Mouse (Mus musculus): ENCODE results near the gene Pard6b. TPM values are rescaled to one million over a fixed set of nuclear protein-coding genes. Genes with fewer than 3 reads are reported as not detected.
A peak's percentile ranks its signal among the peaks of the same experiment; 100 is the strongest.

The Pard6b gene
- polyA plus RNA-seq, 1 experiment from 2014 or later, result 47.2 TPM

GRCm38 (mm10) chr2:168111902-168112301 is 31.1 kb downstream of the Pard6b start:
- Histone ChIP-seq H3K4me2 (replicated peaks; ENCODE audit: low read depth, low read length) (no peak overlapping the region), H3K4me3 (ENCODE audit: low read depth, low read length) (no peak overlapping the region), H3K36me3 (ENCODE audit: insufficient read depth, low read length) (no peaks in the 10 kb centered on the region), H3K9me3 (ENCODE audit: low read length) (no peaks in the 10 kb centered on the region), H3K9ac (replicated peaks; ENCODE audit: low read depth) (no peak overlapping the region), H3K27me3 (replicated peaks; ENCODE audit: insufficient read depth, low read length) (no peaks in the 10 kb centered on the region), H3K27ac (ENCODE audit: low read length) (no peak overlapping the region), H3K4me1 (ENCODE audit: insufficient read depth, low read depth, low read length) (0 out of 2 replicates have a peak, but pooled peaks cover 1% of the 10 kb centered on the region)
- DNase-seq (ENCODE audit: low spot score) (peak; percentile 57), ATAC-seq (peak; percentile 12; the same call in 1 of the 2 replicates)
- WGBS, result 5% methylated on average over 7 of the region's 7 CpGs
- TF ChIP-seq CTCF (IDR thresholded peaks at IDR 0.05) (peak; percentile 93), EP300 (IDR thresholded peaks at IDR 0.05) (no peak)

- no peaks in the 10 kb centered on the region for H3K9me3 ChIP-seq (ENCODE audit: low read length)
- no peaks in the 10 kb centered on the region for H3K27me3 ChIP-seq (replicated peaks; ENCODE audit: insufficient read depth, low read length)
- no peaks in the 10 kb centered on the region for H3K4me1 ChIP-seq (ENCODE audit: insufficient read depth, low read depth, low read length)
- DNase-seq (ENCODE audit: low spot score) (no peak), ATAC-seq (no peak)
- no peak overlapping the region for H3K9ac ChIP-seq (replicated peaks; ENCODE audit: low read depth)
- no peak overlapping the region for H3K4me3 ChIP-seq (ENCODE audit: low read depth, low read length)
- WGBS, result 83% methylated on average over 9 of the region's 9 CpGs
- no peak overlapping the region for H3K27ac ChIP-seq (ENCODE audit: low read length)
- TF ChIP-seq EP300 (IDR thresholded peaks at IDR 0.05) (no peak), CTCF (IDR thresholded peaks at IDR 0.05) (no peak)
- no peak overlapping the region for H3K4me2 ChIP-seq (replicated peaks; ENCODE audit: low read depth, low read length)
- H3K36me3 ChIP-seq (ENCODE audit: insufficient read depth, low read length), result no peaks in the 10 kb centered on the region
These were observed 32.5 kb downstream of the Pard6b start for GRCm38 (mm10) chr2:168113263-168113662.

GRCm38 (mm10) chr2:168113692-168114091 is 32.9 kb downstream of the Pard6b start:
- TF ChIP-seq CTCF (IDR thresholded peaks at IDR 0.05), result peak; percentile 37
- TF ChIP-seq EP300 (IDR thresholded peaks at IDR 0.05), result no peak
- DNase-seq (ENCODE audit: low spot score) (no peak), ATAC-seq (no peak)
- H3K9me3 ChIP-seq (ENCODE audit: low read length), result no peaks in the 10 kb centered on the region
- no peaks in the 10 kb centered on the region for H3K36me3 ChIP-seq (ENCODE audit: insufficient read depth, low read length)
- no peaks in the 10 kb centered on the region for H3K27me3 ChIP-seq (replicated peaks; ENCODE audit: insufficient read depth, low read length)
- H3K4me2 ChIP-seq (replicated peaks; ENCODE audit: low read depth, low read length), result no peak overlapping the region
- H3K27ac ChIP-seq (ENCODE audit: low read length), result no peak overlapping the region
- H3K9ac ChIP-seq (replicated peaks; ENCODE audit: low read depth), result no peak overlapping the region
- no peaks in the 10 kb centered on the region for H3K4me1 ChIP-seq (ENCODE audit: insufficient read depth, low read depth, low read length)
- WGBS, result 54% methylated on average over 5 of the region's 5 CpGs
- H3K4me3 ChIP-seq (ENCODE audit: low read depth, low read length), result no peak overlapping the region

GRCm38 (mm10) chr2:168114699-168115350 is 34.0 kb downstream of the Pard6b start:
- H3K4me3 ChIP-seq (ENCODE audit: low read depth, low read length), result no peak overlapping the region
- ATAC-seq (peak; percentile 90), DNase-seq (ENCODE audit: low spot score) (peak; percentile 96)
- H3K27ac ChIP-seq (ENCODE audit: low read length), result peak overlapping the region; percentile 55
- no peaks in the 10 kb centered on the region for H3K27me3 ChIP-seq (replicated peaks; ENCODE audit: insufficient read depth, low read length)
- H3K4me2 ChIP-seq (replicated peaks; ENCODE audit: low read depth, low read length), result no peak overlapping the region
- peak; percentile 79 for TF ChIP-seq EP300 (IDR thresholded peaks at IDR 0.05)
- peak; percentile 74 for TF ChIP-seq CTCF (IDR thresholded peaks at IDR 0.05)
- no peak overlapping the region for H3K9ac ChIP-seq (replicated peaks; ENCODE audit: low read depth)
- no peaks in the 10 kb centered on the region for H3K9me3 ChIP-seq (ENCODE audit: low read length)
- no peaks in the 10 kb centered on the region for H3K36me3 ChIP-seq (ENCODE audit: insufficient read depth, low read length)
- WGBS, result 19% methylated on average over 17 of the region's 17 CpGs
- no peaks in the 10 kb centered on the region for H3K4me1 ChIP-seq (ENCODE audit: insufficient read depth, low read depth, low read length)

- no peaks in the 10 kb centered on the region for H3K9me3 ChIP-seq (ENCODE audit: low read length)
- H3K4me3 ChIP-seq (ENCODE audit: low read depth, low read length), result no peak overlapping the region
- DNase-seq (ENCODE audit: low spot score) (no peak), ATAC-seq (no peak)
- no peak for TF ChIP-seq CTCF (IDR thresholded peaks at IDR 0.05)
- TF ChIP-seq EP300 (IDR thresholded peaks at IDR 0.05), result no peak
- H3K9ac ChIP-seq (replicated peaks; ENCODE audit: low read depth), result no peak overlapping the region
- no peak overlapping the region for H3K27ac ChIP-seq (ENCODE audit: low read length)
- 80% methylated on average over 3 of the region's 3 CpGs for WGBS
- no peaks in the 10 kb centered on the region for H3K36me3 ChIP-seq (ENCODE audit: insufficient read depth, low read length)
- H3K4me2 ChIP-seq (replicated peaks; ENCODE audit: low read depth, low read length), result no peak overlapping the region
- no peaks in the 10 kb centered on the region for H3K4me1 ChIP-seq (ENCODE audit: insufficient read depth, low read depth, low read length)
- H3K27me3 ChIP-seq (replicated peaks; ENCODE audit: insufficient read depth, low read length), result no peaks in the 10 kb centered on the region
These were observed 35.0 kb downstream of the Pard6b start for GRCm38 (mm10) chr2:168115826-168116225.

- WGBS, result under 1% methylated on average over 35 of the region's 37 CpGs
- Histone ChIP-seq H3K9ac (replicated peaks; ENCODE audit: low read depth) (no peak overlapping the region), H3K9me3 (ENCODE audit: low read length) (no peaks in the 10 kb centered on the region), H3K36me3 (ENCODE audit: insufficient read depth, low read length) (no peaks in the 10 kb centered on the region), H3K27me3 (replicated peaks; ENCODE audit: insufficient read depth, low read length) (no peaks in the 10 kb centered on the region), H3K4me3 (ENCODE audit: low read depth, low read length) (peak overlapping the region; percentile 25; the same call in 1 of the 2 replicates), H3K4me2 (replicated peaks; ENCODE audit: low read depth, low read length) (peak overlapping the region; percentile 54), H3K27ac (ENCODE audit: low read length) (no peak overlapping the region), H3K4me1 (ENCODE audit: insufficient read depth, low read depth, low read length) (no peaks in the 10 kb centered on the region)
- ATAC-seq, result peak; percentile 45
- DNase-seq (ENCODE audit: low spot score), result peak; percentile 63
- TF ChIP-seq CTCF (IDR thresholded peaks at IDR 0.05) (peak; percentile 78), EP300 (IDR thresholded peaks at IDR 0.05) (no peak)
These were observed 36.3 kb downstream of the Pard6b start for GRCm38 (mm10) chr2:168117147-168117546.
